Mouse (Mus musculus) cerebellum, adult 2 months (tissue): Measurements from ENCODE around the gene Stambpl1.

Experiments used
- CTCF ChIP-seq: fragments of 200-500 bp; IDR thresholded peaks from 2 replicates; pipeline ENCODE4 v1.5.1; 2011; ENCODE audit warnings: low read depth, mild to moderate bottlenecking, control low read depth, low read length, moderate library complexity, borderline replicate concordance; ENCODE audit not compliant: insufficient read depth
- POLR2A ChIP-seq: fragments of 200-500 bp; IDR thresholded peaks from 2 replicates; pipeline ENCODE4 v1.6.1; 2011; ENCODE audit warnings: low read length, control low read depth, borderline replicate concordance; ENCODE audit not compliant: insufficient read depth

DNA sequence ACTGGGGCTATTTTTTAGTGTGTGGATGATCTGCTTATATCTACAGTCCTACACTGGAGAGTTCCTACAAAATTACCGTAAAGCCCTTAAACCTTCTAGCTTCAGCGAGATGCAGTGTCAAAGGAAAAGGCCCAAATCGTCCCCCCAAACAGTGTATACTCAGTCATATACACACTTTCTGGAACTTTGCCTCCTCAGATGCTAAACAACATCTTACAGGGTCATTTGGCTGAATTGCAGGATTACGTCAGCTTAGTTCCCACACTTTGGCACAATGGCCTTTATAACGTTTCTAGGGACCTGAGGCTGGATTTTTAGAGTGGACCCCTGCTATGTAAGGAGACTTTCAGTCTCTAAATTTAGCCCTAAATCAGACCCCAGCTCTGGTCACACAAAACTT, 9.5 kb upstream of the Stambpl1 start:
- TF ChIP-seq CTCF (no peak), POLR2A (no peak)
